Mouse (Mus musculus) cortical plate, adult 2 months (tissue): Measurements from ENCODE around the gene Arpc2.

Experiments
- CTCF ChIP-seq: fragments of 200-500 bp; IDR thresholded peaks from 2 replicates; pipeline ENCODE4 v1.5.1; 2011; ENCODE audit warnings: mild to moderate bottlenecking, control low read depth, low read length; ENCODE audit not compliant: insufficient read depth; ENCODE audit errors: extremely low read depth
- POLR2A ChIP-seq: fragments of 200-500 bp; IDR thresholded peaks from 2 replicates; pipeline ENCODE4 v1.6.1; 2011; ENCODE audit warnings: mild to moderate bottlenecking, low read length, control low read depth; ENCODE audit not compliant: insufficient read depth; ENCODE audit errors: extremely low read depth

GRCm38 (mm10) chr1:74305522-74305921 is 69.6 kb downstream of the Arpc2 start, which contains the start of gene Tmbim1:
- TF ChIP-seq CTCF (no peak), POLR2A (no peak)
